In genomic region chr19:58060854-58061358, GRCm38 (mm10) we compare ENCODE assay signal across 8 mouse cellular contexts.
DNase-seq lines count a peak whose midpoint lies in the region; ATAC-seq and TF ChIP-seq lines count a peak whose summit lies in the region.

No protein-coding gene starts in this region.

- TF ChIP-seq POLR2A in heart, adult 2 months (IDR thresholded peaks at IDR 0.05; ENCODE audit: insufficient read depth, low read depth, low read length), result no peak

- peak overlapping the region; percentile 12; the same call in 1 of the 2 replicates for H3K4me2 ChIP-seq in hindbrain, embryonic 11.5 days (replicated peaks; ENCODE audit: low read depth, low read length)
- peak overlapping the region; percentile 45 for H3K4me2 ChIP-seq in midbrain, embryonic 12.5 days (replicated peaks)

- no peaks in the 10 kb centered on the region for H3K9me3 ChIP-seq in heart, embryonic 10.5 days
- no peaks in the 10 kb centered on the region for H3K9me3 ChIP-seq in hindbrain, embryonic 11.5 days (ENCODE audit: control insufficient read depth, low read length)
- no peaks in the 10 kb centered on the region for H3K9me3 ChIP-seq in midbrain, embryonic 12.5 days

- intact Hi-C loops in heart, adult 2 months (cut with DNase I), result no loop called here
- intact Hi-C loops in left cerebral cortex, adult 2 months (cut with DNase I), result no loop called here

- ATAC-seq in hindbrain, embryonic 11.5 days (ENCODE audit: low FRiP score), result peak; percentile 87
- peak; percentile 89 for ATAC-seq in midbrain, embryonic 12.5 days (ENCODE audit: low FRiP score, low read depth)
- ATAC-seq in erythroblast, adult 5-6 weeks (replicated peaks; ENCODE audit: low FRiP score, poor library complexity, severe bottlenecking), result no peak

- H3K4me3 ChIP-seq in heart, embryonic 10.5 days, result peak overlapping the region; percentile 37; the same call in 1 of the 2 replicates
- H3K4me3 ChIP-seq in heart, adult 2 months, result no peak overlapping the region
- no peak overlapping the region for H3K4me3 ChIP-seq in hindbrain, embryonic 11.5 days (ENCODE audit: low read depth, low read length)
- peak overlapping the region; percentile 9; the same call in 1 of the 2 replicates for H3K4me3 ChIP-seq in midbrain, embryonic 12.5 days
- H3K4me3 ChIP-seq in left cerebral cortex, adult 2 months, result no peak overlapping the region

- 20% methylated on average over 15 of the region's 15 CpGs for WGBS in heart, embryonic 10.5 days
- WGBS in heart, adult 2 months, result 35% methylated on average over 15 of the region's 15 CpGs
- WGBS in hindbrain, embryonic 11.5 days, result 9% methylated on average over 15 of the region's 15 CpGs
- WGBS in midbrain, embryonic 12.5 days, result 8% methylated on average over 15 of the region's 15 CpGs

- no peaks in the 10 kb centered on the region for H3K27me3 ChIP-seq in heart, embryonic 10.5 days (ENCODE audit: insufficient read depth, poor library complexity, severe bottlenecking)
- no peaks in the 10 kb centered on the region for H3K27me3 ChIP-seq in heart, adult 2 months (ENCODE audit: control insufficient read depth, insufficient read depth, low read length)
- no peaks in the 10 kb centered on the region for H3K27me3 ChIP-seq in hindbrain, embryonic 11.5 days (ENCODE audit: control insufficient read depth, insufficient read depth, low read length)
- no peaks in the 10 kb centered on the region; the same call in 1 of the 2 replicates for H3K27me3 ChIP-seq in midbrain, embryonic 12.5 days

- no peaks in the 10 kb centered on the region for H3K36me3 ChIP-seq in heart, embryonic 10.5 days
- H3K36me3 ChIP-seq in heart, adult 2 months (ENCODE audit: control insufficient read depth, insufficient read depth, low read length), result peaks cover 3% of the 10 kb centered on the region; the same call in 1 of the 2 replicates
- H3K36me3 ChIP-seq in hindbrain, embryonic 11.5 days (ENCODE audit: control insufficient read depth, insufficient read depth, low read length), result no peaks in the 10 kb centered on the region
- no peaks in the 10 kb centered on the region for H3K36me3 ChIP-seq in midbrain, embryonic 12.5 days

- TF ChIP-seq CTCF in heart, adult 2 months (IDR thresholded peaks at IDR 0.05), result no peak
- TF ChIP-seq CTCF in left cerebral cortex, adult 2 months (IDR thresholded peaks at IDR 0.05), result no peak

- peaks cover 53% of the 10 kb centered on the region for H3K4me1 ChIP-seq in heart, embryonic 10.5 days
- peaks cover 8% of the 10 kb centered on the region for H3K4me1 ChIP-seq in heart, adult 2 months (ENCODE audit: control insufficient read depth, insufficient read depth, low read length)
- H3K4me1 ChIP-seq in hindbrain, embryonic 11.5 days (replicated peaks; ENCODE audit: control insufficient read depth, insufficient read depth, low read length), result peaks cover 15% of the 10 kb centered on the region
- peaks cover 39% of the 10 kb centered on the region for H3K4me1 ChIP-seq in midbrain, embryonic 12.5 days

- no peaks in the 10 kb centered on the region for H3K79me2 ChIP-seq in heart, adult 2 months (replicated peaks; ENCODE audit: control insufficient read depth, insufficient read depth, low read length)

- TF ChIP-seq EP300 in heart, adult 2 months (IDR thresholded peaks at IDR 0.05; ENCODE audit: insufficient read depth, low read depth, low read length), result no peak

- DNase-seq in heart, embryonic 10.5 days (ENCODE audit: low spot score), result peak; percentile 75
- DNase-seq in heart, adult 2 months, result no peak
- DNase-seq in embryo, embryonic 9.5 days (ENCODE audit: extremely low spot score), result peak; percentile 57
- DNase-seq in hindbrain, embryonic 11.5 days (ENCODE audit: low spot score), result peak; percentile 76
- no peak for DNase-seq in layer of hippocampus, postnatal 10 days (ENCODE audit: low spot score in 2 of 2)
- DNase-seq in left cerebral cortex, adult 2 months (ENCODE audit: extremely low spot score in 1 of 2, low spot score in 2 of 2), result no peak

- H3K27ac ChIP-seq in heart, embryonic 10.5 days, result peak overlapping the region; percentile 43
- H3K27ac ChIP-seq in heart, adult 2 months, result no peak overlapping the region
- H3K27ac ChIP-seq in hindbrain, embryonic 11.5 days (ENCODE audit: low read depth, low read length), result peak overlapping the region; percentile 43
- H3K27ac ChIP-seq in midbrain, embryonic 12.5 days (replicated peaks), result peak overlapping the region; percentile 68
- H3K27ac ChIP-seq in left cerebral cortex, adult 2 months, result no peak overlapping the region

- no peak overlapping the region for H3K9ac ChIP-seq in heart, adult 2 months (ENCODE audit: low read depth, low read length)
- no peak overlapping the region for H3K9ac ChIP-seq in hindbrain, embryonic 11.5 days (ENCODE audit: low read depth, low read length)
- H3K9ac ChIP-seq in midbrain, embryonic 12.5 days (replicated peaks), result no peak overlapping the region

Comparison
In these comparisons a context has a peak if more than half of its experiments do, and no peak if none do; other contexts are left out.
1. DNase-seq: peak in heart, embryonic 10.5 days (single experiment), embryo, embryonic 9.5 days (single experiment) and hindbrain, embryonic 11.5 days (single experiment); none in heart, adult 2 months (0 of 2), layer of hippocampus, postnatal 10 days (0 of 2) and left cerebral cortex, adult 2 months (0 of 2).
2. H3K27ac ChIP-seq: peak in heart, embryonic 10.5 days (single experiment), hindbrain, embryonic 11.5 days (single experiment) and midbrain, embryonic 12.5 days (single experiment); none in heart, adult 2 months (single experiment) and left cerebral cortex, adult 2 months (single experiment).
3. H3K4me3 ChIP-seq: peak in heart, embryonic 10.5 days (single experiment) and midbrain, embryonic 12.5 days (single experiment); none in heart, adult 2 months (single experiment), hindbrain, embryonic 11.5 days (single experiment) and left cerebral cortex, adult 2 months (single experiment).